ENCODE assay signal across 24 mouse cellular contexts in genomic region chr4:136016059-136016602, GRCm38 (mm10). TPM values are rescaled to one million over a fixed set of nuclear protein-coding genes. Genes with fewer than 3 reads are reported as not detected.
DNase-seq lines count a peak whose midpoint lies in the region; ATAC-seq and TF ChIP-seq lines count a peak whose summit lies in the region.
"Had no signal": no experiment of that assay in that cellular context is flagged by ENCODE, and none has a peak within 500 bp of the region (broad histone marks: within the 10 kb centered on the region; RNA-seq: fewer than 3 reads in every experiment).

No protein-coding gene starts in this region.

- no peak for TF ChIP-seq RAD21 in CH12.LX (IDR thresholded peaks at IDR 0.05; ENCODE audit: low read depth, low read length)

- peaks cover 15% of the 10 kb centered on the region for H3K36me3 ChIP-seq in liver, adult 2 months (ENCODE audit: control insufficient read depth, insufficient read depth, low read length)
- peaks cover 31 to 68% of the 10 kb centered on the region in 2 experiments for H3K36me3 ChIP-seq in CH12.LX (replicated peaks in 1 of 2; ENCODE audit: control insufficient read depth in 1 of 2, insufficient read depth in 1 of 2, low read length in 1 of 2)
- H3K36me3 ChIP-seq in lung, postnatal 0 days (ENCODE audit: insufficient read depth, low read length): peaks cover 20% of the 10 kb centered on the region; the same call in 1 of the 2 replicates

- H3K9me3 ChIP-seq in CH12.LX (replicated peaks; ENCODE audit: low read length): no peaks in the 10 kb centered on the region
- no peaks in the 10 kb centered on the region for H3K9me3 ChIP-seq in lung, postnatal 0 days (ENCODE audit: low read length)
- H3K9me3 ChIP-seq: embryonic facial prominence, embryonic 10.5 days; embryonic facial prominence, embryonic 13.5 days; forebrain, embryonic 10.5 days; forebrain, embryonic 13.5 days; hindbrain, embryonic 12.5 days; hindbrain, embryonic 15.5 days had no signal

- no peak overlapping the region for H3K4me2 ChIP-seq in CH12.LX (ENCODE audit: insufficient read depth, low read depth, poor library complexity, severe bottlenecking)
- no peak overlapping the region for H3K4me2 ChIP-seq in lung, postnatal 0 days (replicated peaks; ENCODE audit: low read depth, low read length)
- H3K4me2 ChIP-seq: embryonic facial prominence, embryonic 13.5 days; forebrain, embryonic 13.5 days; heart, embryonic 11.5 days; hindbrain, embryonic 12.5 days; hindbrain, embryonic 15.5 days had no signal

- TF ChIP-seq CTCF in liver, adult 2 months (IDR thresholded peaks at IDR 0.05; ENCODE audit: low read depth, low read length): no peak
- TF ChIP-seq CTCF in CH12.LX (conservative IDR thresholded peaks at IDR 0.05 in 1 of 2, IDR thresholded peaks at IDR 0.05 in 1 of 2; ENCODE audit: low read depth in 2 of 2, low read length in 2 of 2): no peak
- TF ChIP-seq CTCF in lung, postnatal 0 days (IDR thresholded peaks at IDR 0.05): no peak

- no peaks in the 10 kb centered on the region for H3K27me3 ChIP-seq in liver, adult 2 months (ENCODE audit: control insufficient read depth, insufficient read depth, low read length)
- no peaks in the 10 kb centered on the region for H3K27me3 ChIP-seq in CH12.LX (replicated peaks)
- H3K27me3 ChIP-seq in lung, postnatal 0 days (replicated peaks; ENCODE audit: insufficient read depth, low read length): no peaks in the 10 kb centered on the region
- H3K27me3 ChIP-seq: embryonic facial prominence, embryonic 13.5 days; forebrain, embryonic 13.5 days; hindbrain, embryonic 12.5 days; hindbrain, embryonic 15.5 days had no signal

- no peak for ATAC-seq in lung, postnatal 0 days
- ATAC-seq: forebrain, embryonic 13.5 days; forebrain, embryonic 16.5 days had no signal

- H3K4me1 ChIP-seq in liver, adult 2 months (ENCODE audit: control insufficient read depth, insufficient read depth, low read length): peaks cover 21% of the 10 kb centered on the region
- peaks cover 9 to 44% of the 10 kb centered on the region in 2 experiments for H3K4me1 ChIP-seq in CH12.LX (ENCODE audit: control insufficient read depth in 1 of 2, insufficient read depth in 2 of 2)
- H3K4me1 ChIP-seq in lung, postnatal 0 days (ENCODE audit: insufficient read depth, low read depth, low read length): 0 out of 2 replicates have a peak, but pooled peaks cover 4% of the 10 kb centered on the region

- WGBS in liver, adult 2 months: 40% methylated on average over 3 of the region's 3 CpGs
- WGBS in lung, postnatal 0 days: 63% methylated on average over 3 of the region's 3 CpGs

- H3K4me3 ChIP-seq in liver, adult 2 months (ENCODE audit: insufficient read depth, low read depth, low read length): no peak overlapping the region
- no peak overlapping the region for H3K4me3 ChIP-seq in CH12.LX (replicated peaks in 1 of 3; ENCODE audit: low read depth in 2 of 3, low read length in 2 of 3, poor library complexity in 1 of 3)
- no peak overlapping the region for H3K4me3 ChIP-seq in lung, postnatal 0 days (ENCODE audit: low read depth, low read length)
- H3K4me3 ChIP-seq: embryonic facial prominence, embryonic 10.5 days; embryonic facial prominence, embryonic 13.5 days; forebrain, embryonic 10.5 days; forebrain, embryonic 13.5 days; hindbrain, embryonic 12.5 days; hindbrain, embryonic 15.5 days had no signal

- H3K27ac ChIP-seq in liver, adult 2 months (replicated peaks; ENCODE audit: insufficient read depth, low read depth, low read length): no peak overlapping the region
- H3K27ac ChIP-seq in CH12.LX (ENCODE audit: insufficient read depth, low read depth): no peak overlapping the region
- no peak overlapping the region for H3K27ac ChIP-seq in lung, postnatal 0 days (ENCODE audit: low read length)
- H3K27ac ChIP-seq: embryonic facial prominence, embryonic 10.5 days; embryonic facial prominence, embryonic 13.5 days; forebrain, embryonic 10.5 days; forebrain, embryonic 13.5 days; hindbrain, embryonic 12.5 days; hindbrain, embryonic 15.5 days had no signal

- TF ChIP-seq EP300 in CH12.LX (IDR thresholded peaks at IDR 0.05; ENCODE audit: low read length): no peak
- TF ChIP-seq EP300 in lung, postnatal 0 days (IDR thresholded peaks at IDR 0.05): no peak

- DNase-seq in liver, adult 2 months (ENCODE audit: extremely low read depth, low read depth, low spot score): peak; percentile 55
- DNase-seq in liver (no peak), CH12.LX (ENCODE audit: extremely low read depth) (no peak)
- DNase-seq in CD4-positive helper T cell, adult 2 months (ENCODE audit: low read depth, low spot score): peak; percentile 75
- peak; percentile 60 for DNase-seq in induced T-regulatory cell, adult 2 months (ENCODE audit: low read depth)
- DNase-seq in lung, postnatal 0 days (ENCODE audit: low spot score): no peak
- DNase-seq in gastrocnemius, postnatal 10 days: no peak
- DNase-seq in kidney, postnatal 14 days: no peak
- DNase-seq: adrenal gland, adult 8-10 months; adrenal gland, postnatal 25 days; cerebellum, adult 11-12 months; cerebellum, adult 8-10 months; cerebellum, postnatal 36 days; embryo, embryonic 11 days; gastrocnemius, postnatal 14 days; heart, adult 11 months had no signal

- H3K79me2 ChIP-seq in liver, adult 2 months (ENCODE audit: control insufficient read depth, insufficient read depth, low read length): peaks cover 37% of the 10 kb centered on the region
- peaks cover 91% of the 10 kb centered on the region for H3K79me2 ChIP-seq in CH12.LX (replicated peaks; ENCODE audit: control insufficient read depth, extremely low read depth, insufficient read depth, poor library complexity, severe bottlenecking)

- H3K9ac ChIP-seq in liver, adult 2 months (ENCODE audit: low read depth, low read length): no peak overlapping the region
- peak overlapping the region; percentile 26; the same call in 1 of the 2 replicates for H3K9ac ChIP-seq in CH12.LX (ENCODE audit: insufficient read depth, low read depth)
- no peak overlapping the region for H3K9ac ChIP-seq in lung, postnatal 0 days (replicated peaks; ENCODE audit: low read depth)
- H3K9ac ChIP-seq: embryonic facial prominence, embryonic 13.5 days; forebrain, embryonic 13.5 days; hindbrain, embryonic 12.5 days; hindbrain, embryonic 15.5 days had no signal

- TF ChIP-seq POLR2A in liver, adult 2 months (IDR thresholded peaks at IDR 0.05; ENCODE audit: extremely low read depth, insufficient read depth, low read length): no peak
- no peak for TF ChIP-seq POLR2A in CH12.LX (IDR thresholded peaks at IDR 0.05; ENCODE audit: low read depth, low read length)

- dilution Hi-C loops in CH12.LX (cut with MboI; ENCODE audit: extremely low pct_ligation_motif_present, extremely low pct_unique_long_range_greater_than_20kb, low sequenced_read_pairs): no loop called here

- in situ Hi-C loops in CH12.LX (cut with MboI; ENCODE audit: low pct_ligation_motif_present, low pct_unique_long_range_greater_than_20kb, low sequenced_read_pairs): no loop called here

TF ChIP-seq in CH12.LX, 34 proteins besides CTCF, POLR2A, EP300 and RAD21 (continues in another document):
- TF ChIP-seq MAZ (IDR thresholded peaks at IDR 0.05; ENCODE audit: low read depth, low read length) (no peak), USF2 (conservative IDR thresholded peaks at IDR 0.05; ENCODE audit: low read depth, low read length) (no peak), CHD1 (IDR thresholded peaks at IDR 0.05; ENCODE audit: low read depth, low read length) (no peak), POLR2AphosphoS2 (IDR thresholded peaks at IDR 0.05; ENCODE audit: low read depth, low read length) (no peak), TCF12 (IDR thresholded peaks at IDR 0.05; ENCODE audit: low read depth, low read length) (no peak), HCFC1 (IDR thresholded peaks at IDR 0.05; ENCODE audit: low read depth, low read length) (no peak), BHLHE40 (IDR thresholded peaks at IDR 0.05; ENCODE audit: low read depth, low read length) (no peak), USF1 (IDR thresholded peaks at IDR 0.05; ENCODE audit: low read depth, low read length) (no peak)

RNA-seq across cellular contexts. Expression of gene Eloa, which starts 5.4 kb away (rescaled TPM):
- 16.1 and 16.7 TPM in 2 replicates for total RNA-seq in liver, adult 2 months (2014; rRNA removed)
- polyA plus RNA-seq in liver, adult 2 months (2012; rRNA removed): 7.3 and 8.1 TPM in 2 replicates
- 45.8 and 52.2 TPM in 2 replicates for total RNA-seq in CH12.LX (2012; rRNA removed)
- total RNA-seq in CH12.LX (2014; rRNA removed): 64.9 and 66.0 TPM in 2 replicates
- 61.6 and 66.2 TPM in 2 replicates for polyA plus RNA-seq in CH12.LX (2012; ENCODE audit: insufficient read length, low read depth)
- 25.6 and 26.8 TPM in 2 replicates for polyA plus RNA-seq in lung, postnatal 0 days (2015; fragmentation: Nextera tagmentation; extraction: Ambion mirVana)
- total RNA-seq in gastrocnemius, postnatal 10 days (2021): 10 to 100 TPM; 50.2 to 51.4 TPM

RNA-seq across cellular contexts. Expression of gene Pithd1, which starts 29.1 kb away (rescaled TPM):
- 20.3 and 21.0 TPM in 2 replicates for total RNA-seq in liver, adult 2 months (2014; rRNA removed)
- 28.8 and 41.0 TPM in 2 replicates for polyA plus RNA-seq in liver, adult 2 months (2012; rRNA removed)
- total RNA-seq in CH12.LX (2012; rRNA removed): 53.2 and 65.4 TPM in 2 replicates
- total RNA-seq in CH12.LX (2014; rRNA removed): 87.5 and 93.2 TPM in 2 replicates
- polyA plus RNA-seq in CH12.LX (2012; ENCODE audit: insufficient read length, low read depth): 53.2 and 67.1 TPM in 2 replicates
- 35.3 and 39.6 TPM in 2 replicates for polyA plus RNA-seq in lung, postnatal 0 days (2015; fragmentation: Nextera tagmentation; extraction: Ambion mirVana)
- 10 to 100 TPM; 22.0 to 23.5 TPM for total RNA-seq in gastrocnemius, postnatal 10 days (2021)

RNA-seq across cellular contexts. Expression of gene Rpl11, which starts 37.1 kb away (rescaled TPM):
- 474 and 504 TPM in 2 replicates for total RNA-seq in liver, adult 2 months (2014; rRNA removed)
- polyA plus RNA-seq in liver, adult 2 months (2012; rRNA removed): 162 and 170 TPM in 2 replicates
- 2,513 and 2,636 TPM in 2 replicates for total RNA-seq in CH12.LX (2012; rRNA removed)
- 1,648 and 1,661 TPM in 2 replicates for total RNA-seq in CH12.LX (2014; rRNA removed)
- polyA plus RNA-seq in CH12.LX (2012; ENCODE audit: insufficient read length, low read depth): 1,170 and 1,488 TPM in 2 replicates
- 325 and 355 TPM in 2 replicates for polyA plus RNA-seq in lung, postnatal 0 days (2015; fragmentation: Nextera tagmentation; extraction: Ambion mirVana)
- 100 to 1,000 TPM; 419 to 459 TPM for total RNA-seq in gastrocnemius, postnatal 10 days (2021)

RNA-seq across cellular contexts. Expression of gene Lypla2, which starts 43.7 kb away (rescaled TPM):
- 21.8 and 25.9 TPM in 2 replicates for total RNA-seq in liver, adult 2 months (2014; rRNA removed)
- 113 and 116 TPM in 2 replicates for polyA plus RNA-seq in liver, adult 2 months (2012; rRNA removed)
- 54.0 and 54.9 TPM in 2 replicates for total RNA-seq in CH12.LX (2012; rRNA removed)
- total RNA-seq in CH12.LX (2014; rRNA removed): 55.9 and 57.2 TPM in 2 replicates
- 91.8 and 96.5 TPM in 2 replicates for polyA plus RNA-seq in CH12.LX (2012; ENCODE audit: insufficient read length, low read depth)
- polyA plus RNA-seq in lung, postnatal 0 days (2015; fragmentation: Nextera tagmentation; extraction: Ambion mirVana): 103 and 115 TPM in 2 replicates
- 10 to 100 TPM; 31.4 to 35.0 TPM for total RNA-seq in gastrocnemius, postnatal 10 days (2021)

RNA-seq across cellular contexts. Expression of gene Gale, which starts 52.6 kb away (rescaled TPM):
- 34.2 and 38.5 TPM in 2 replicates for total RNA-seq in liver, adult 2 months (2014; rRNA removed)
- polyA plus RNA-seq in liver, adult 2 months (2012; rRNA removed): 32.0 and 33.6 TPM in 2 replicates
- total RNA-seq in CH12.LX (2012; rRNA removed) (39.4 and 40.5 TPM in 2 replicates), CH12.LX (2014; rRNA removed) (32.9 and 34.8 TPM in 2 replicates)
- 23.6 and 23.8 TPM in 2 replicates for polyA plus RNA-seq in CH12.LX (2012; ENCODE audit: insufficient read length, low read depth)
- polyA plus RNA-seq in lung, postnatal 0 days (2015; fragmentation: Nextera tagmentation; extraction: Ambion mirVana): 37.0 and 40.5 TPM in 2 replicates
- total RNA-seq in gastrocnemius, postnatal 10 days (2021): 1 to 10 TPM; 2.8 to 4.0 TPM

Comparison
In these comparisons a context has a peak if more than half of its experiments do, and no peak if none do; other contexts are left out.
1. DNase-seq: peak in liver, adult 2 months (single experiment), CD4-positive helper T cell, adult 2 months (single experiment) and induced T-regulatory cell, adult 2 months (single experiment); none in liver (single experiment), CH12.LX (single experiment), lung, postnatal 0 days (single experiment), gastrocnemius, postnatal 10 days (single experiment) and kidney, postnatal 14 days (single experiment).